Mouse (Mus musculus) forebrain, postnatal 0 days (tissue): ENCODE measurements around the gene Sh3d19. TPM values are rescaled to one million over a fixed set of nuclear protein-coding genes. Genes with fewer than 3 reads are reported as not detected.
A peak's percentile ranks its signal among the peaks of the same experiment; 100 is the strongest.

Source experiments
- ATAC-seq: fragments of 200-750 bp; cut with Nextera tagmentation; 2 replicates; pipeline ENCODE4 v1.8.0; 2017; ENCODE audit warnings: mild to moderate bottlenecking, moderate library complexity
- DNase-seq: peaks from one replicate; pipeline ENCODE4 v3.0.0-alpha.2; 2015
- H3K27ac ChIP-seq: fragments of 300-500 bp; sonication (generic); 2 replicates; pipeline ENCODE4 v1.5.1; 2014; ENCODE audit warnings: low read depth, mild to moderate bottlenecking, antibody characterized with exemption, low read length, moderate library complexity, mixed read lengths
- H3K27me3 ChIP-seq: fragments of 300-500 bp; sonication (generic); 2 replicates; pipeline ENCODE4 v1.6.1; 2014; ENCODE audit warnings: mild to moderate bottlenecking, low read length, mixed read lengths; ENCODE audit not compliant: insufficient read depth
- H3K36me3 ChIP-seq: fragments of 300-500 bp; sonication (generic); 2 replicates; pipeline ENCODE4 v1.6.1; 2014; ENCODE audit warnings: mild to moderate bottlenecking, moderate library complexity; ENCODE audit not compliant: insufficient read depth
- H3K4me1 ChIP-seq: fragments of 300-500 bp; sonication (generic); 2 replicates; pipeline ENCODE4 v1.6.1; 2014; ENCODE audit warnings: antibody characterized with exemption; ENCODE audit not compliant: insufficient read depth
- H3K4me2 ChIP-seq: fragments of 300-500 bp; sonication (generic); 2 replicates; pipeline ENCODE4 v1.6.1; 2014; ENCODE audit warnings: low read depth, mild to moderate bottlenecking, moderate library complexity
- H3K4me3 ChIP-seq: fragments of 300-500 bp; sonication (generic); 2 replicates; pipeline ENCODE4 v1.5.1; 2014; ENCODE audit warnings: low read depth, low read length, mixed read lengths
- H3K9ac ChIP-seq: fragments of 300-500 bp; sonication (generic); 2 replicates; pipeline ENCODE4 v1.6.1; 2014; ENCODE audit warnings: mild to moderate bottlenecking
- H3K9me3 ChIP-seq: fragments of 300-500 bp; sonication (generic); 2 replicates; pipeline ENCODE4 v1.6.1; 2016; ENCODE audit warnings: low read length
- CTCF ChIP-seq: sonication (generic); IDR thresholded peaks from 2 replicates; pipeline ENCODE4 v1.5.1; 2016; ENCODE audit warnings: antibody characterized with exemption, control low read depth, low read depth
- WGBS: fragments of 180-500 bp; shearing (Covaris S2); extraction: QIAGEN DNeasy Blood & Tissue Kit; methylation state at CpG from one replicate; pipeline ENCODE4 v1.1.7; 2014; 5-methylcytosine and 5-hydroxymethylcytosine counted together
- polyA plus RNA-seq: library from polyadenylated mRNA; unstranded; fragments of >200 nt; fragmentation: Nextera tagmentation; extraction: Ambion mirVana; gene quantifications from 2 replicates; pipeline ENCODE4 v1.2.1, GENCODE M21; 2015
- total RNA-seq: library from RNA; depleted of rRNA; stranded (reverse); fragments of >200 nt; gene quantifications from 2 replicates; pipeline ENCODE4 v1.2.3, GENCODE M21; 2014

Gene Sh3d19
- total and polyA plus RNA-seq, 2 experiments from 2014 or later, result 14.3 to 25.1 TPM

- H3K4me2 ChIP-seq, result no peak overlapping the region
- H3K4me1 ChIP-seq, result no peaks in the 10 kb centered on the region
- ATAC-seq, result no peak
- H3K27me3 ChIP-seq, result no peaks in the 10 kb centered on the region
- 83% methylated on average over 11 of the region's 11 CpGs for WGBS
- H3K27ac ChIP-seq, result no peak overlapping the region
- no peaks in the 10 kb centered on the region for H3K36me3 ChIP-seq
- no peak for DNase-seq
- no peak overlapping the region for H3K4me3 ChIP-seq
- TF ChIP-seq CTCF, result no peak
- H3K9ac ChIP-seq, result no peak overlapping the region
- H3K9me3 ChIP-seq, result no peaks in the 10 kb centered on the region
These were observed 22.8 kb downstream of the Sh3d19 start for GRCm38 (mm10) chr3:85993744-85994143.

GRCm38 (mm10) chr3:85994645-85995044 is 23.7 kb downstream of the Sh3d19 start:
- no peak for DNase-seq
- WGBS, result 80% methylated on average over 4 of the region's 4 CpGs

DNA sequence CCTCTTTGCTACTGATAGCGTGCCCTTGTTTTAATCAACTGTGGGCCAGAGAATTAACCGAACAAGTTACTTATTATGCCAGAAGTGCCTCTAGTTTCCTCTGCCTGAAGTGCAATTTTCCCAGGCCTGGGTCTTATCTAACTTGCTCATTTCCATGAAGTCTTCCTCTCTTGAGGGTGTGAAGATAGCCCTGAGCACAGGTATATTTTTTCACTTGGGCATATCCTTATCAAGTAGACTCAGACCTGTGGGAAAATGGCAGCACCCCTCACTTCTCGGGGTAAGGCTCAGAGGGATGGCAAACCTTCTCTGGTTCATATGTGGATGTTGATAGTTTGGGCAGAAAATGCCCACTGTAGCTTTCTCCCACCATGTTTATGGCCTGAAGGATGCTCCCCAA is 30.4 kb downstream of the Sh3d19 start:
- H3K27ac ChIP-seq, result no peak overlapping the region
- no peaks in the 10 kb centered on the region for H3K27me3 ChIP-seq
- 93% methylated on average over 3 of the region's 3 CpGs for WGBS
- ATAC-seq, result no peak
- no peaks in the 10 kb centered on the region for H3K36me3 ChIP-seq
- H3K4me3 ChIP-seq, result no peak overlapping the region
- H3K9me3 ChIP-seq, result no peaks in the 10 kb centered on the region
- H3K4me2 ChIP-seq, result no peak overlapping the region
- TF ChIP-seq CTCF, result no peak
- H3K9ac ChIP-seq, result no peak overlapping the region
- no peak for DNase-seq
- H3K4me1 ChIP-seq, result no peaks in the 10 kb centered on the region

More at GRCm38 (mm10) chr3:85994645-85995044, 23.7 kb downstream of the Sh3d19 start:
- Histone ChIP-seq H3K27ac (no peak overlapping the region), H3K4me3 (no peak overlapping the region), H3K36me3 (no peaks in the 10 kb centered on the region), H3K4me1 (no peaks in the 10 kb centered on the region), H3K9ac (no peak overlapping the region), H3K4me2 (no peak overlapping the region), H3K27me3 (no peaks in the 10 kb centered on the region), H3K9me3 (no peaks in the 10 kb centered on the region)
- ATAC-seq, result no peak
- TF ChIP-seq CTCF, result no peak

DNA sequence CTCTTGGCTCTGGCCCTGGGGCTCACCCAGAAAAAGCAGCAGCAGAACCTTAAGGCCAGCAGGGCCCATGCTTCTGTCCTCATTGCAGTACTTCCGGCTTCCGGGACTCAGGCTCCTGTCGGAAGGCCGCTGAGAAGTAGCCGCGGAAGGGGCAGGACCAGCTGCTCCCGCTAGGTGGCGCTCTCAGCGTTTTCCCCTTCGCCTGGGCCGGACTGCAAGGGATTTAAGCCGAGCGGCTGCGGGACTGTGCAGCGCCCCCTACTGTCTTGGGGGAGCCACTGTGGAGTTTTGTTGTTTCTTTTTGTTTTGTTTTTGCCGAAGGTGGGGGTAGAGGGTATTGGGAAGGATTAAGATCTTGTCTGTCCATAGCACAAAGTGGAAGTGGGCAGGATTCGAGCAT is 31.5 kb downstream of the Sh3d19 start, which contains the start of gene Prss48:
Gene Prss48, minus strand, starts transcription at position 69 of the 400 bp plus-strand sequence.
- Histone ChIP-seq H3K4me2 (no peak within 1 kb of the TSS), H3K36me3 (no peaks in the 10 kb centered on the region), H3K4me3 (no peak within 1 kb of the TSS), H3K27ac (no peak within 1 kb of the TSS), H3K4me1 (no peaks in the 10 kb centered on the region), H3K27me3 (no peaks in the 10 kb centered on the region), H3K9ac (no peak within 1 kb of the TSS), H3K9me3 (no peaks in the 10 kb centered on the region)
- ATAC-seq, result no peak
- WGBS, result 80% methylated on average over 17 of the region's 17 CpGs
- no peak for DNase-seq
- TF ChIP-seq CTCF, result peak; percentile 32

- ATAC-seq (no peak), DNase-seq (no peak)
- Histone ChIP-seq H3K27ac (no peak overlapping the region), H3K36me3 (no peaks in the 10 kb centered on the region), H3K4me1 (no peaks in the 10 kb centered on the region), H3K9me3 (no peaks in the 10 kb centered on the region), H3K9ac (no peak overlapping the region), H3K4me2 (no peak overlapping the region), H3K27me3 (no peaks in the 10 kb centered on the region), H3K4me3 (no peak overlapping the region)
- 89% methylated on average over 5 of the region's 5 CpGs for WGBS
- TF ChIP-seq CTCF, result no peak
These were observed 32.0 kb downstream of the Sh3d19 start for GRCm38 (mm10) chr3:86002940-86003339.

- no peaks in the 10 kb centered on the region for H3K9me3 ChIP-seq
- no peak overlapping the region for H3K9ac ChIP-seq
- DNase-seq (no peak), ATAC-seq (no peak)
- H3K27ac ChIP-seq, result no peak overlapping the region
- WGBS, result 86% methylated on average over 10 of the region's 10 CpGs
- no peak overlapping the region for H3K4me3 ChIP-seq
- H3K4me1 ChIP-seq, result no peaks in the 10 kb centered on the region
- TF ChIP-seq CTCF, result no peak
- no peaks in the 10 kb centered on the region for H3K27me3 ChIP-seq
- H3K36me3 ChIP-seq, result no peaks in the 10 kb centered on the region
- no peak overlapping the region for H3K4me2 ChIP-seq
These were observed 33.8 kb downstream of the Sh3d19 start for GRCm38 (mm10) chr3:86004751-86005150.

DNA sequence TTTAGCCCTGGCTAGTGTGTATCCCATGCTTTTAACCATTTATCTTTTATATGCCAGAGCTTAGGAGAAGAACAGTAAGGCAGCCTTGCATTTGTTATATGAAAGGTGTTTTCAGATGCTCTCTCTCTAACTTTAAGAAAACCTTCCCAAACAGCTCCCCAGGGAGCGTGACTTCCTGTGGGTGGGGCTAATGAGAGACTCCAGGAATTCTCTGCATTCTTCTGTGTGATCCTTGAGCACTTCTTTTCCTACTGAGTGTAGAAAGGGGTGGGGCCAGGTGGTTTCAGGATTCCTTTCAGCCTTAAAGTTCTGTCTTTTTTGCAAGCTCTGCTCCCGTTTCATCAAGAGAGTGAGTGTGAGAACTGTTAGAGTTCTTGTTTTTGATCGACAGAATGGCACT is 39.7 kb downstream of the Sh3d19 start:
- no peak overlapping the region for H3K9ac ChIP-seq
- no peak for TF ChIP-seq CTCF
- H3K4me2 ChIP-seq, result no peak overlapping the region
- H3K27ac ChIP-seq, result no peak overlapping the region
- H3K4me3 ChIP-seq, result no peak overlapping the region
- H3K9me3 ChIP-seq, result no peaks in the 10 kb centered on the region
- H3K4me1 ChIP-seq, result no peaks in the 10 kb centered on the region
- DNase-seq (no peak), ATAC-seq (no peak)
- no peaks in the 10 kb centered on the region for H3K36me3 ChIP-seq
- WGBS, result 71% methylated on average over 3 of the region's 3 CpGs
- no peaks in the 10 kb centered on the region for H3K27me3 ChIP-seq

DNA sequence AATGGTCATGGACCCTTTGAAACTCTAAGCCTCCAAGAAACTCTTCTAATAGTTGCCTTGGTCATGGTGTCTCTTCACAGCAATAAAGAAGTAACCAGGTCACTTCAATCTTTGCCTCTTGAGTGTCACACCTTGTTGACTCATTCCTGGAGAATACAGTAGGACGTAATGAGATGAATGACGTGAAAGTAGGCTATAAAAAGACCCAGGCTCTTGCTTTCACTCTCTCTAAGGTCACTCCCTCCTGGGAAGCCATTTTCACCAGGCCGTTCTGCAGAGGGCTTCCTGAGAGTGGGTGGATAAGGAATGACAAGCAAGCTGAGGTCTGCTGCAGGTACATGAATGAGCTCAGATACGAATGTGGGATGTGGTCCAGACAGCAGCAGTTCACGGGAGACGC is 40.5 kb downstream of the Sh3d19 start:
- Histone ChIP-seq H3K27me3 (no peaks in the 10 kb centered on the region), H3K9ac (no peak overlapping the region), H3K36me3 (no peaks in the 10 kb centered on the region), H3K9me3 (no peaks in the 10 kb centered on the region), H3K27ac (no peak overlapping the region), H3K4me2 (no peak overlapping the region), H3K4me3 (no peak overlapping the region), H3K4me1 (no peaks in the 10 kb centered on the region)
- DNase-seq, result no peak
- WGBS, result 85% methylated on average over 6 of the region's 6 CpGs
- no peak for ATAC-seq
- TF ChIP-seq CTCF, result no peak
